Mouse (Mus musculus): Measurements from ENCODE around the gene Trabd2b.

DNA sequence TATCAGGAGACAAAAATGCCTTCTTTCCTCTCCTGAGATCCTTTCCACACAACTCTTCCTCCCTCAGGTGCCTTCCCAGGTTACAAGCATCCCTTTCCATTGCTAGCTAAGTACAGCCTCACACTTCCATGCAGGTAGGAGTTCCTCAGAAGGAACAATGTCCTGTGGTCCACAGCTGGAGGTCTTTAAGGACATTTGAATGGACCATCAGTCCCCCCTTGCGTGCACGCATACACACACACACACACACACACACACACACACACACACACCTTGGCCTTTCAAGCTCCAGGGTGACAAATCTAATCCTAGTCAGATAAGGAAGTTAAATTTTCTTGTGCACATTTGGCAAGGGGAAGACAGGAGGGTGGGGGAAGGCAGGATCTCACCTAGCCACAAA is 36.9 kb upstream of the Trabd2b start:
- TF ChIP-seq CTCF (IDR thresholded peaks at IDR 0.05): no peak
- TF ChIP-seq EP300 (IDR thresholded peaks at IDR 0.05): no peak

Measured in lung, postnatal 0 days (tissue).